Mouse (Mus musculus): ENCODE results near the gene Slc9a8.

- TF ChIP-seq CEBPB (IDR thresholded peaks at IDR 0.05; ENCODE audit: low read depth) (no peak), CTCF (IDR thresholded peaks at IDR 0.05; ENCODE audit: control insufficient read depth, insufficient read depth, insufficient read length) (no peak), MYOG (IDR thresholded peaks at IDR 0.05; ENCODE audit: control insufficient read depth, extremely low read depth, insufficient read length) (no peak)
Measured at GRCm38 (mm10) chr2:167478128-167478527, 56.6 kb downstream of the Slc9a8 start.
